Mouse (Mus musculus): Measurements from ENCODE around the gene Samd14. TPM values are rescaled to one million over a fixed set of nuclear protein-coding genes. Genes with fewer than 3 reads are reported as not detected.

Samd14 gene
- polyA plus RNA-seq, 1 experiment from 2014 or later = 5.4 TPM

GRCm38 (mm10) chr11:95001058-95001457 is 8.6 kb upstream of the Samd14 start:
- Histone ChIP-seq H3K27ac (ENCODE audit: low read length) (peak overlapping the region; percentile 47; the same call in 1 of the 2 replicates), H3K27me3 (replicated peaks; ENCODE audit: insufficient read depth, low read length) (no peaks in the 10 kb centered on the region), H3K4me1 (ENCODE audit: insufficient read depth, low read depth, low read length) (peaks cover 6% of the 10 kb centered on the region; the same call in 1 of the 2 replicates), H3K9me3 (ENCODE audit: low read length) (no peaks in the 10 kb centered on the region), H3K4me2 (replicated peaks; ENCODE audit: low read depth, low read length) (no peak overlapping the region; the same call in 1 of the 2 replicates), H3K9ac (replicated peaks; ENCODE audit: low read depth) (no peak overlapping the region; the same call in 1 of the 2 replicates), H3K36me3 (ENCODE audit: insufficient read depth, low read length) (peaks cover 49% of the 10 kb centered on the region; the same call in 1 of the 2 replicates), H3K4me3 (ENCODE audit: low read depth, low read length) (no peak overlapping the region)
- TF ChIP-seq EP300 (IDR thresholded peaks at IDR 0.05) = no peak
- peak; percentile 95 for TF ChIP-seq CTCF (IDR thresholded peaks at IDR 0.05)
- ATAC-seq = peak; percentile 80
- under 1% methylated on average over 8 of the region's 8 CpGs for WGBS
- DNase-seq (ENCODE audit: low spot score) = peak; percentile 88

- Histone ChIP-seq H3K4me2 (replicated peaks; ENCODE audit: low read depth, low read length) (no peak overlapping the region), H3K9ac (replicated peaks; ENCODE audit: low read depth) (no peak overlapping the region; the same call in 1 of the 2 replicates), H3K27me3 (replicated peaks; ENCODE audit: insufficient read depth, low read length) (no peaks in the 10 kb centered on the region), H3K4me1 (ENCODE audit: insufficient read depth, low read depth, low read length) (peaks cover 9% of the 10 kb centered on the region; the same call in 1 of the 2 replicates), H3K9me3 (ENCODE audit: low read length) (no peaks in the 10 kb centered on the region), H3K4me3 (ENCODE audit: low read depth, low read length) (no peak overlapping the region), H3K27ac (ENCODE audit: low read length) (no peak overlapping the region), H3K36me3 (ENCODE audit: insufficient read depth, low read length) (peaks cover 46% of the 10 kb centered on the region; the same call in 1 of the 2 replicates)
- DNase-seq (ENCODE audit: low spot score) (no peak), ATAC-seq (no peak)
- TF ChIP-seq CTCF (IDR thresholded peaks at IDR 0.05) (no peak), EP300 (IDR thresholded peaks at IDR 0.05) (no peak)
- WGBS = 86% methylated on average over 21 of the region's 21 CpGs
Observed at GRCm38 (mm10) chr11:95001584-95002347, 7.9 kb upstream of the Samd14 start.

- TF ChIP-seq CTCF (IDR thresholded peaks at IDR 0.05) = no peak
- TF ChIP-seq EP300 (IDR thresholded peaks at IDR 0.05) = no peak
- Histone ChIP-seq H3K36me3 (ENCODE audit: insufficient read depth, low read length) (peaks cover 38% of the 10 kb centered on the region; the same call in 1 of the 2 replicates), H3K9me3 (ENCODE audit: low read length) (no peaks in the 10 kb centered on the region), H3K4me1 (ENCODE audit: insufficient read depth, low read depth, low read length) (peaks cover 13% of the 10 kb centered on the region; the same call in 1 of the 2 replicates), H3K4me3 (ENCODE audit: low read depth, low read length) (no peak overlapping the region), H3K4me2 (replicated peaks; ENCODE audit: low read depth, low read length) (no peak overlapping the region), H3K9ac (replicated peaks; ENCODE audit: low read depth) (no peak overlapping the region), H3K27ac (ENCODE audit: low read length) (no peak overlapping the region), H3K27me3 (replicated peaks; ENCODE audit: insufficient read depth, low read length) (no peaks in the 10 kb centered on the region)
- ATAC-seq (no peak), DNase-seq (ENCODE audit: low spot score) (no peak)
- 92% methylated on average over 8 of the region's 8 CpGs for WGBS
Observed at GRCm38 (mm10) chr11:95002705-95003104, 7.0 kb upstream of the Samd14 start.

GRCm38 (mm10) chr11:95004136-95004936 is 5.3 kb upstream of the Samd14 start:
- WGBS = 81% methylated on average over 12 of the region's 12 CpGs
- TF ChIP-seq EP300 (IDR thresholded peaks at IDR 0.05) = no peak
- no peak for TF ChIP-seq CTCF (IDR thresholded peaks at IDR 0.05)
- Histone ChIP-seq H3K9ac (replicated peaks; ENCODE audit: low read depth) (no peak overlapping the region), H3K36me3 (ENCODE audit: insufficient read depth, low read length) (peaks cover 34% of the 10 kb centered on the region; the same call in 1 of the 2 replicates), H3K4me3 (ENCODE audit: low read depth, low read length) (no peak overlapping the region), H3K9me3 (ENCODE audit: low read length) (no peaks in the 10 kb centered on the region), H3K27me3 (replicated peaks; ENCODE audit: insufficient read depth, low read length) (no peaks in the 10 kb centered on the region), H3K4me1 (ENCODE audit: insufficient read depth, low read depth, low read length) (peaks cover 13% of the 10 kb centered on the region; the same call in 1 of the 2 replicates), H3K27ac (ENCODE audit: low read length) (no peak overlapping the region), H3K4me2 (replicated peaks; ENCODE audit: low read depth, low read length) (no peak overlapping the region)
- DNase-seq (ENCODE audit: low spot score) (no peak), ATAC-seq (no peak)

- no peak for DNase-seq (ENCODE audit: low spot score)
- Histone ChIP-seq H3K9ac (replicated peaks; ENCODE audit: low read depth) (no peak overlapping the region), H3K9me3 (ENCODE audit: low read length) (no peaks in the 10 kb centered on the region), H3K27me3 (replicated peaks; ENCODE audit: insufficient read depth, low read length) (no peaks in the 10 kb centered on the region), H3K4me1 (ENCODE audit: insufficient read depth, low read depth, low read length) (peaks cover 13% of the 10 kb centered on the region; the same call in 1 of the 2 replicates), H3K36me3 (ENCODE audit: insufficient read depth, low read length) (peaks cover 32% of the 10 kb centered on the region; the same call in 1 of the 2 replicates), H3K4me2 (replicated peaks; ENCODE audit: low read depth, low read length) (no peak overlapping the region), H3K4me3 (ENCODE audit: low read depth, low read length) (no peak overlapping the region), H3K27ac (ENCODE audit: low read length) (no peak overlapping the region)
- TF ChIP-seq EP300 (IDR thresholded peaks at IDR 0.05) (no peak), CTCF (IDR thresholded peaks at IDR 0.05) (no peak)
- no peak for ATAC-seq
- WGBS = 60% methylated on average over 6 of the region's 6 CpGs
Observed at GRCm38 (mm10) chr11:95004937-95005198, 4.8 kb upstream of the Samd14 start.

- Histone ChIP-seq H3K27me3 (replicated peaks; ENCODE audit: insufficient read depth, low read length) (no peaks in the 10 kb centered on the region), H3K27ac (ENCODE audit: low read length) (no peak overlapping the region), H3K9me3 (ENCODE audit: low read length) (no peaks in the 10 kb centered on the region), H3K36me3 (ENCODE audit: insufficient read depth, low read length) (peaks cover 26% of the 10 kb centered on the region; the same call in 1 of the 2 replicates), H3K4me2 (replicated peaks; ENCODE audit: low read depth, low read length) (peak overlapping the region; percentile 64; the same call in 1 of the 2 replicates), H3K9ac (replicated peaks; ENCODE audit: low read depth) (no peak overlapping the region), H3K4me3 (ENCODE audit: low read depth, low read length) (no peak overlapping the region), H3K4me1 (ENCODE audit: insufficient read depth, low read depth, low read length) (peaks cover 8% of the 10 kb centered on the region; the same call in 1 of the 2 replicates)
- 39% methylated on average over 4 of the region's 4 CpGs for WGBS
- DNase-seq (ENCODE audit: low spot score) (no peak), ATAC-seq (no peak)
- TF ChIP-seq CTCF (IDR thresholded peaks at IDR 0.05) (no peak), EP300 (IDR thresholded peaks at IDR 0.05) (no peak)
Observed at GRCm38 (mm10) chr11:95006038-95006437, 3.6 kb upstream of the Samd14 start.

All from lung, postnatal 0 days (tissue).